Mouse (Mus musculus) embryonic facial prominence, embryonic 13.5 days (tissue): ENCODE data around the gene Cntnap5b. TPM values are rescaled to one million over a fixed set of nuclear protein-coding genes. Genes with fewer than 3 reads are reported as not detected.
"Not testable (repeated sequence)": the region's sequence is repeated elsewhere in the genome, so short reads cannot be mapped to it uniquely, and the experiment has no call there.

ENCODE experiments used
- ATAC-seq: fragments of 200-750 bp; cut with Nextera tagmentation; 2 replicates; pipeline ENCODE4 v1.8.0; 2017; ENCODE audit warnings: low read depth; ENCODE audit not compliant: insufficient number of reproducible peaks, insufficient read depth, low FRiP score, low TSS enrichment
- H3K27ac ChIP-seq: fragments of 300-500 bp; sonication (generic); 2 replicates; pipeline ENCODE4 v1.5.1; 2015; ENCODE audit warnings: moderate library complexity, mild to moderate bottlenecking, inconsistent platforms
- H3K27me3 ChIP-seq: fragments of 300-500 bp; sonication (generic); 2 replicates; pipeline ENCODE4 v1.6.1; 2015; ENCODE audit warnings: mild to moderate bottlenecking, inconsistent platforms
- H3K36me3 ChIP-seq: fragments of 300-500 bp; sonication (generic); 2 replicates; pipeline ENCODE4 v1.6.1; 2015; ENCODE audit warnings: mild to moderate bottlenecking, inconsistent platforms
- H3K4me1 ChIP-seq: fragments of 300-500 bp; sonication (generic); 2 replicates; pipeline ENCODE4 v1.6.1; 2015; ENCODE audit warnings: inconsistent platforms
- H3K4me2 ChIP-seq: fragments of 300-500 bp; sonication (generic); 2 replicates; pipeline ENCODE4 v1.6.1; 2015; ENCODE audit warnings: moderate library complexity, mild to moderate bottlenecking, inconsistent platforms
- H3K4me3 ChIP-seq: fragments of 300-500 bp; sonication (generic); 2 replicates; pipeline ENCODE4 v1.5.1; 2015; ENCODE audit warnings: mild to moderate bottlenecking, inconsistent platforms
- H3K9ac ChIP-seq: fragments of 300-500 bp; sonication (generic); 2 replicates; pipeline ENCODE4 v1.6.1; 2015; ENCODE audit warnings: mild to moderate bottlenecking, inconsistent platforms
- H3K9me3 ChIP-seq: fragments of 300-500 bp; sonication (generic); 2 replicates; pipeline ENCODE4 v1.6.1; 2016; ENCODE audit warnings: inconsistent platforms
- WGBS: fragments of 180-500 bp; shearing (Covaris S2); methylation state at CpG from one replicate; pipeline ENCODE4 v1.1.7; 2015; ENCODE audit warnings: mixed read lengths; 5-methylcytosine and 5-hydroxymethylcytosine counted together
- polyA plus RNA-seq: library from polyadenylated mRNA; unstranded; fragments of >200 nt; fragmentation: Nextera tagmentation; extraction: Ambion mirVana; gene quantifications from 2 replicates; pipeline ENCODE4 v1.2.1, GENCODE M21; 2015

Gene Cntnap5b
- polyA plus RNA-seq, 1 experiment from 2014 or later, result 0.11 TPM

DNA sequence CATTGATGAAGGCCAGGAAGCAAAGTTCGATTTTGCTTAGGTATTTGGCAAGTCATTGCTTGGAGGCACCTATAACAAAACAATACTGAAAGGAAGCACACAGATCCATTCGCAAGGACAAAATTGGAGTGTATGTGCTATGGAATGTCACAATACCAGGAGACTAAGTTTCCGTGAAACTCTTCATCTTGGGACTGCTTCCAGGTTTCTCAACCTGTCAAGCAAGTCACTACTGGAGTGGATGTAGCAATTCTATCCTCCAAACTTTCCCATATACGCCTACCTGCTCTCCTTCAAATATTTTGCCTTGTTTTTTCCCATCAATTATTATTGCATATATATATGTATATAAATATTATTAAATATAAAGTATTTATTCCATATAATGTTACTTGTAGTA, 228.7 kb downstream of the Cntnap5b start:
- WGBS, result 84% methylated on average over 4 of the region's 4 CpGs
- H3K4me3 ChIP-seq, H3K27me3 ChIP-seq, H3K4me1 ChIP-seq, H3K36me3 ChIP-seq, H3K9ac ChIP-seq, H3K27ac ChIP-seq, ATAC-seq, H3K9me3 ChIP-seq, H3K4me2 ChIP-seq: not testable (repeated sequence)

DNA sequence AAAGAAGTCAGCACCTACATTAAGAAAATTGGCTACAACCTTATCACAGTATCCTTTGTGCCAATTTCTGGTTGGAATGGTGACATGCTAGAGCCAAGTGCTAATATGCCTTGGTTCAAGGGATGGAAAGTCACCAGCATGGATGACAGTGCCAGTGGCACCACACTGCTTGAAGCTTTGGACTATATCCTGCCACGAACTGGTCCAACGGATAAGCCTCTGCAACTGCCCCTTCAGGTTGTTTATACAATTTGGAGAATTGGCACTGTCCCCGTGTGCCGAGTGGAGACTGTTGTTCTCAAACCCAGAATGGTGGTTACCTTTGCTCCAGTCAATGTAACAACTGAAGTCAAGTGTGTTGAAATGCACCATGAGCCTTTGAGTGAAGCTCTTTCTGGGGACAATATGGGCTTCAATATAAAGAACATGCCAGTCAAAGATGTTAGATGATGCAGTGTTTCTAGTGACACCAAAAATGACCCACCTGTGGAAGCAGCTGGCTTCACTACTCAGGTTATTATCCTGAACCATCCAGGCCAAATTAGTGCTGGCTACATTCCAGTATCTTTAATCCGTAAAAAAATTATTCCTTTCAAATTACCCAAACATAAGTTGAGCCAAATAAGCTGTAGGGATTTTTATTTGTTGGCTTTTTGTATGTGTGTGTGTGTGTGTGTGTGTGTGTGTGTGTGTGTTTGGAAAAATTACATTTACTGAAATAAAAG, 233.6 kb downstream of the Cntnap5b start:
- no peak overlapping the region for H3K4me2 ChIP-seq
- ATAC-seq, result no peak
- WGBS, result 83% methylated on average over 5 of the region's 5 CpGs
- no peaks in the 10 kb centered on the region for H3K27me3 ChIP-seq
- H3K27ac ChIP-seq, result no peak overlapping the region
- no peak overlapping the region for H3K9ac ChIP-seq
- no peaks in the 10 kb centered on the region for H3K9me3 ChIP-seq
- no peaks in the 10 kb centered on the region for H3K4me1 ChIP-seq
- H3K36me3 ChIP-seq, result no peaks in the 10 kb centered on the region
- H3K4me3 ChIP-seq, result no peak overlapping the region

DNA sequence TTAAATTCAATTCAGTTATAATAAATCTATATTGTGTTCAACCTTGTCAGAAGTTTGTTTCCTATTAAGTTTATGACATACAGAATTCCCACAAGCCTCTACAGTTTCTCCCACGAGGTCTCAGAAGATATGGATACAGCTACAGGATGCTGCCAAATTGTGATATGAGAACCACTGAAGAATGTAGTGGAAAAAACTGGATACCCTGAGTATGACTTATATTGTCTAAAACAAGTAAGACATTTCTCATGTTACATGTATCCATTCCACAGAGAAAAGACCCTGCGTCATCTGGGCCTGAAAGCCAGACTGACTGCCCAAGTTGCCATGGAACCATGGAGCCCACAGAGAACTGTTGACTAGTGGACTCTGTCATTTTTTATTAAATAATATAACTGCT, 269.2 kb downstream of the Cntnap5b start:
- Histone ChIP-seq H3K4me2 (no peak overlapping the region), H3K4me1 (no peaks in the 10 kb centered on the region), H3K27ac (no peak overlapping the region), H3K9ac (no peak overlapping the region), H3K9me3 (no peaks in the 10 kb centered on the region), H3K4me3 (no peak overlapping the region), H3K27me3 (no peaks in the 10 kb centered on the region), H3K36me3 (no peaks in the 10 kb centered on the region)
- WGBS, result 48% methylated on average over 2 of the region's 2 CpGs
- ATAC-seq, result no peak

DNA sequence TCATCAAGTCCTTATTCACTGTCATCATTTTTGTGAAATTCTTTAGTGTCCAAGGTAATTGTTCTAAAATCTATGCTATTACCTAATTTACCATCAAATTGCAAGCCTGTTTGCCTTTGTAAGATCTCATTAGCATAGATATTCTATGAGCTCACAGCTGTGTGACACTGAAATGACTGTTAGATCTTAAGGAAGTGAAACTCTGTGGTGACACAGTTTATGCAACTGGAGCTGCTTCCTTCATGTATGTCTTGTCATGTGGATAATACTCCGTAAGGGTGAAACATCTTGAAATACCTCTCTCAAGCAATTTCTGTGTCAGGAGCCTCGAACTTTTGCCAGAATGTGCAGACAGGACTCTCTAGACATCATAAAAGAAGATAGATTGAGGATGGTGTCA, 307.2 kb downstream of the Cntnap5b start:
- H3K4me2 ChIP-seq, result no peak overlapping the region
- 65% methylated on average over 2 of the region's 2 CpGs for WGBS
- no peak overlapping the region for H3K27ac ChIP-seq
- no peaks in the 10 kb centered on the region for H3K9me3 ChIP-seq
- no peak overlapping the region for H3K9ac ChIP-seq
- H3K4me1 ChIP-seq, result no peaks in the 10 kb centered on the region
- H3K4me3 ChIP-seq, result no peak overlapping the region
- no peaks in the 10 kb centered on the region for H3K36me3 ChIP-seq
- no peaks in the 10 kb centered on the region for H3K27me3 ChIP-seq
- ATAC-seq, result no peak

DNA sequence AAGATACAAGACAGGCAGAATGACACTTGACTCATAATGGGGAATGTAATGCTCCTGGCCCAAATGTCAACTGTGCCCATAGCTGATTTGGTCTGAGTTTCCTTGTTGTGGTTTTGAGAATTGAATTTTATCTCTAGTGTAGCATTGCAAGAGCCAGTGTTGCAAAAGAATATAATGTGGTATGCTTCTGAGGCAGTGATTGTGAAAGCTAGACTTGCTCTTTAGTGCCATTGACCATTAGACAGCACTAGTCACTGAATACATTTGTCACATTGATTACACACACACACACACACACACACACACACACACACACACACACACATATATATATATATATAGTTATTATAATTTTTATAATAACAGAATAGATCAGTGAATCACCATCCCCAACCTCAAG, 328.0 kb downstream of the Cntnap5b start:
- Histone ChIP-seq H3K27ac (no peak overlapping the region), H3K36me3 (no peaks in the 10 kb centered on the region), H3K27me3 (no peaks in the 10 kb centered on the region), H3K4me1 (no peaks in the 10 kb centered on the region), H3K9ac (no peak overlapping the region), H3K4me3 (no peak overlapping the region), H3K9me3 (no peaks in the 10 kb centered on the region), H3K4me2 (no peak overlapping the region)
- ATAC-seq, result no peak

DNA sequence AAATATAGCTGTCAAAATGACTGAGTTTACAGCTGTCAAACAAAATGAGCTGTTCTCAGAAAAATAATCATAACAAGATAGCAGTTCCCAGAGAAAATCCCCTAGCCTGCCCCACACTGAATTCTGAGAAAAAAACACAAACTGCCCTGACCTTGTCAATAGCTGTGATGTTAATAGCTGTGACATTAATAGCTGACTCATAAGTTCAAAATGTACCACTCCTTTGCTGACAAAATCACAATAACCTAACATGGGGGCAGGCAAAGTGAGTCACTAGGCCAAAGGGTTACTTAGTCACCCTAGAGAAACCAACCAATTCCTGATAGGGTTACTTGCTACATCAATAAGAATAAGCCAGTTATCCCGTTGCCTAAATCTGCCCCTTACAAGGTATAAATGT, 328.5 kb downstream of the Cntnap5b start:
- H3K27me3 ChIP-seq, result no peaks in the 10 kb centered on the region
- ATAC-seq, result no peak
- no peaks in the 10 kb centered on the region for H3K36me3 ChIP-seq
- no peak overlapping the region for H3K9ac ChIP-seq
- H3K27ac ChIP-seq, result no peak overlapping the region
- no peak overlapping the region for H3K4me3 ChIP-seq
- no peak overlapping the region for H3K4me2 ChIP-seq
- no peaks in the 10 kb centered on the region for H3K4me1 ChIP-seq
- no peaks in the 10 kb centered on the region for H3K9me3 ChIP-seq
- 67% methylated on average over 1 of the region's 1 CpGs for WGBS

DNA sequence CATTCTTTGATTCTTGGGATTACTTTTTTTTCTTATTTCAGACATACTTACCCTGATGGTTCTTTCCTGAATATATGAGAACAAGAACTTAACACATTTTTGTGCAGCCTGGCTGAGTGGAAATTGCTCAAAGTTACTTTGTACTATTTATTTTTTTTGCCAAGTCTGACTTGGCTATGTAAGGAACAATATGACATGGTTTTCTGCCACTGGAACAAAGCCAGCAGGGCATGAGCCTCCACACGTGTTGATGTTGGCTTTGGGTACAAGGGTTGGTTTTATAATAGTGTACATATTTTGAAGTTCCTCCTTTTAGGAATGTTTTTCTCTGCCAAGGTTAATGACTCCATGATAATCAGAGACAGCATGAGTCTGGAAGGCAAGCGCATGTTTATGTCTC, 331.8 kb downstream of the Cntnap5b start:
- H3K36me3 ChIP-seq, result no peaks in the 10 kb centered on the region
- H3K4me3 ChIP-seq, result no peak overlapping the region
- H3K4me1 ChIP-seq, result no peaks in the 10 kb centered on the region
- H3K27ac ChIP-seq, result no peak overlapping the region
- no peaks in the 10 kb centered on the region for H3K9me3 ChIP-seq
- H3K9ac ChIP-seq, result no peak overlapping the region
- 63% methylated on average over 2 of the region's 2 CpGs for WGBS
- no peaks in the 10 kb centered on the region for H3K27me3 ChIP-seq
- no peak for ATAC-seq
- H3K4me2 ChIP-seq, result no peak overlapping the region

DNA sequence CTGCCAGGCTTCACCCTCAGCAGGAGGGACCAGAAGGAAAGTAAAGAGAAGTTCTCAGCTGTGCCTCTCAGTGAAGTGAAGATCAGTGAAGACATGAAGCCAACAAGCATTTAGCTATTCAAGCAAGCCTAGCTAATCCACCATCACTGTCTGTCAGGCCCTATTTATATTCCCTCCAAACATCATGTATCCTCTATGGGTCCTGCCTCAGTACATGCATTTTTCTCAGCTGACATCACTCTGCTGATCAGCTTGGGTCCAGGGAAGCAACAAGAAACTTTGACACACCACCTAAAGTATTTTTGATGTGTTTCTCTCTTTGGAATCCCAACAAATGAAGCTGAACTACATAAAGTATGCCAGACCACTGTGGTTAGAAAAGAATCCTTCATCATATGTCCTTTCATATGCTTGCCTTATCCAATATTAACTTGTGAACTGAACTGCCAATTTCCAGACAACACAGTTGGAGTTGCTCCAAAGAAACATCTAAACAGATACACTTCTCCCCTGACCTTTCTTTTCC, 349.9 kb downstream of the Cntnap5b start:
- Histone ChIP-seq H3K4me2 (no peak overlapping the region), H3K27ac (no peak overlapping the region), H3K36me3 (no peaks in the 10 kb centered on the region), H3K27me3 (no peaks in the 10 kb centered on the region), H3K9ac (no peak overlapping the region), H3K4me3 (no peak overlapping the region), H3K9me3 (no peaks in the 10 kb centered on the region), H3K4me1 (no peaks in the 10 kb centered on the region)
- no peak for ATAC-seq

DNA sequence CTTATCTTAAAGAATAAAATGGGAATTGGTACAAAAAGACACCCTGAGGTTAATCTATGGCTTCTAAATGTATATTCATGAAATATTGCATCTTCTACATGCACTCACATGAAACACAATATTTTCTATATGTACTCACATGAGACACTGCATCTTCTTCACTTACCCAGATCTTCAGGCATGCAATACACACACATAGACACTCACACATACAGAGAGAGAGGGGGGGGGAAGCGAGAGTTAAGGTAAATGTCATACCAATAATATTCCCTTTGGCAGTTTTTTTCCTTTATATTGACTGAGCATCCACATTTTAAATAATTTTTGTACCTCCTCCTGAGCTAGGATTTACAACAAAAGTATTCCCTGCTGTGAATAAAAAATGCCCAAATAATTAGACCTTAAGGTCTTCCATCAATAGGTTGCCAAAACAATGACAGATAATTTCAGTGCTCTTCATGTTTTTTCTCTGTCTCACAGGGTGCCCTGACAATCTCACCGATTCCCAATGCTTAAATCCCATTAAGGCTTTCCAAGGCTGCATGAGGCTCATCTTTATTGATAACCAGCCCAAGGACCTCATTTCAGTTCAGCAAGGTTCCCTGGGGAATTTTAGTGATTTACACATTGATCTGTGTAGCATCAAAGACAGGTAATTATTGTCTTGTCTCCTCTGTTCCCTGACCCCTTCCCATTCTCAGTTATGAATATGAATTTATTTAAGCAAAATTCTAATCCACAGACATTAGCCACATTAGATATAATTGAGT, 391.2 kb downstream of the Cntnap5b start:
- no peaks in the 10 kb centered on the region for H3K9me3 ChIP-seq
- 73% methylated on average over 2 of the region's 2 CpGs for WGBS
- no peak overlapping the region for H3K4me3 ChIP-seq
- no peaks in the 10 kb centered on the region for H3K4me1 ChIP-seq
- no peak overlapping the region for H3K27ac ChIP-seq
- H3K27me3 ChIP-seq, result no peaks in the 10 kb centered on the region
- H3K9ac ChIP-seq, result no peak overlapping the region
- no peak for ATAC-seq
- H3K36me3 ChIP-seq, result no peaks in the 10 kb centered on the region
- no peak overlapping the region for H3K4me2 ChIP-seq

DNA sequence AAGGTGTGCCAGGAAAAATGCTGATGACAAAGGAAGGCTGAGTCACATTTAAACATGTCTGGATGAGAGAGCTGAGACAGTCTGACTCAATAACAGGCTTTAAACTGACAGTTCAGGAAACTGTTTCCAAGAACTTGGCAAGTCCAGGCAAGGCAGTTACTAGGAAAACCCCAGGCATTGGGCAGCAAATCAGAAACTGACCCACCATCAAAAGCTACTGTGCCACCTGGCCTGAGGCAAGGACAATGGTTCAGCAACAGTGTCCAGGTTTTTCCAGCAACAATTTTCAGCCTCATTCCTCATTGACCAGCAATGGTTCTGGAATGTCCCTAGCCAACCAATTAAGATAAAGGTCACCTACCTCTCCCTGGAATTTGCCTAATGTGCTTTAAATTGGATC, 399.0 kb downstream of the Cntnap5b start:
- ATAC-seq, result no peak
- Histone ChIP-seq H3K27ac (no peak overlapping the region), H3K36me3 (no peaks in the 10 kb centered on the region), H3K4me3 (no peak overlapping the region), H3K27me3 (no peaks in the 10 kb centered on the region), H3K9me3 (no peaks in the 10 kb centered on the region), H3K4me1 (no peaks in the 10 kb centered on the region), H3K4me2 (no peak overlapping the region), H3K9ac (no peak overlapping the region)

DNA sequence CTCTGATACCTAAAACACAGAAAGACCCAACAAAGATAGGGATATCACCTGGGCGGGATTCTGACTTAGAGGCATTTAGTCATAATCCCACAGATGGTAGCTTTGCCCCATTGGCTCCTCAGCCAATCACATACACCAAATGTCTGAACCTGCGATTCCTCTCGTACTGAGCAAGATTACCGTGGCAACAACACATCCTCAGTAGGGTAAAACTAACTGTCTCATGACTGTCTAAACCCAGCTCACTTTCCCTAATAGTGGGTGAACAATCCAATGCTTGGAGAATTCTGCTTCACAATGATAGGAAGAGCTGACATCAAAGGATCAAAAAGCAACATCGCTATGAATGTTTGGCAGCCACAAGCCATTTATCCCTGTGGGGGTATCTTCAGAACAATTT, 407.5 kb downstream of the Cntnap5b start:
- Histone ChIP-seq H3K9me3 (no peaks in the 10 kb centered on the region), H3K9ac (no peak overlapping the region), H3K4me1 (no peaks in the 10 kb centered on the region), H3K27ac (no peak overlapping the region), H3K4me2 (no peak overlapping the region), H3K27me3 (no peaks in the 10 kb centered on the region), H3K4me3 (no peak overlapping the region), H3K36me3 (no peaks in the 10 kb centered on the region)
- ATAC-seq, result peak; percentile 95
- 80% methylated on average over 5 of the region's 5 CpGs for WGBS

DNA sequence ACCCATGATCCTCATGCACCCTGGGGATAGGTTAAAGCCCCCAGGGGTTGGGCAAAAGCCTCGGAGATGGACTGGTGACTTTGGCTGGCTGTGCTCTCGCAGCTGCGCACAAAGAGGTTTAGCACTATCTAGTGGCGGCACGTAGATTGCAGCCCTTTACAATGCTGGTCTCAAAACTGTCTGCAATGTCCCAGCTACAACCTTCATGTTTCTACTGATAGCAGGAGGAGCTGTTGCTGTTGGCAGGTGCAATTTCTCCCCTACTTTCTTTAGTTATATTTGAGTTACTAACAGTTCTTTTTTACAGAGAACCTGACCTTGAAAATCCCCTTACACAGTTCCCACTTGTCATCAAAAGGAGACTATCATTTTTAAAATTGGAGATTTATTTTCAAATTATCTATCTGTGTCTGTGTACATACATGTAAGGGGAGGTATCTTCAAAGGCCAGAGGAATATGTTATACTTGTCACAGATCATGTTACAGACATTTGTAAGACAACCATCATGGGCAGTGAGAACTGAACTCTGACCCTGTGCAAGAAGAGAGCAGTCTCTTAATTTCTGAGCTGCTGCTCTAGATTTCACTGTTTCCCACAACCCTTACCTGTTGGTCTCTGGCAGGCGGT, 459.5 kb downstream of the Cntnap5b start:
- no peak overlapping the region for H3K27ac ChIP-seq
- no peak overlapping the region for H3K9ac ChIP-seq
- no peaks in the 10 kb centered on the region for H3K4me1 ChIP-seq
- H3K4me2 ChIP-seq, result peak overlapping the region; percentile 11; the same call in 1 of the 2 replicates
- H3K36me3 ChIP-seq, result no peaks in the 10 kb centered on the region
- WGBS, result 11% methylated on average over 5 of the region's 6 CpGs
- H3K27me3 ChIP-seq, result no peaks in the 10 kb centered on the region
- peak; percentile 64; the same call in 1 of the 2 replicates for ATAC-seq
- H3K9me3 ChIP-seq, result no peaks in the 10 kb centered on the region
- no peak overlapping the region for H3K4me3 ChIP-seq
